Comparison of ENCODE assay signal across 9 mouse cellular contexts in genomic region chr6:126938047-126938446, GRCm38 (mm10). TPM values are rescaled to one million over a fixed set of nuclear protein-coding genes. Genes with fewer than 3 reads are reported as not detected.
DNase-seq lines count a peak whose midpoint lies in the region; ATAC-seq and TF ChIP-seq lines count a peak whose summit lies in the region.
"Had no signal": no experiment of that assay in that cellular context is flagged by ENCODE, and none has a peak within 500 bp of the region (broad histone marks: within the 10 kb centered on the region; RNA-seq: fewer than 3 reads in every experiment).

No protein-coding gene starts in this region.

- H3K36me3 ChIP-seq in liver, embryonic 11.5 days (ENCODE audit: control insufficient read depth, insufficient read depth, low read length) = peaks cover 11% of the 10 kb centered on the region; the same call in 1 of the 2 replicates
- peaks cover 6% of the 10 kb centered on the region; the same call in 1 of the 2 replicates for H3K36me3 ChIP-seq in hindbrain, embryonic 16.5 days (ENCODE audit: control insufficient read depth, insufficient read depth, low read length)
- H3K36me3 ChIP-seq in neural tube, embryonic 12.5 days = peaks cover 18% of the 10 kb centered on the region

- peak overlapping the region; percentile 81 for H3K4me3 ChIP-seq in liver, embryonic 11.5 days (ENCODE audit: low read depth, low read length)
- H3K4me3 ChIP-seq in cortical plate, adult 2 months (ENCODE audit: insufficient read depth, low read length) = no peak overlapping the region
- H3K4me3 ChIP-seq in hindbrain, embryonic 16.5 days (ENCODE audit: low read length) = no peak overlapping the region; the same call in 1 of the 2 replicates
- H3K4me3 ChIP-seq in neural tube, embryonic 12.5 days = no peak overlapping the region

- no peak for DNase-seq in liver, embryonic 11.5 days (ENCODE audit: low spot score)
- no peak for DNase-seq in liver
- no peak for DNase-seq in right cerebral cortex, adult 18-20 months
- DNase-seq in right cerebral cortex, adult 2 months (ENCODE audit: low spot score in 2 of 2) = no peak
- no peak for DNase-seq in kidney, adult 8-10 months
- DNase-seq: cerebellum, adult 2 months had no signal

- H3K4me2 ChIP-seq in liver, embryonic 11.5 days = peak overlapping the region; percentile 73
- peak overlapping the region; percentile 79 for H3K4me2 ChIP-seq in hindbrain, embryonic 16.5 days (ENCODE audit: low read length)
- H3K4me2 ChIP-seq in neural tube, embryonic 12.5 days (replicated peaks) = peak overlapping the region; percentile 98

- ATAC-seq in liver, embryonic 11.5 days (replicated peaks; ENCODE audit: low FRiP score) = no peak
- ATAC-seq in hindbrain, embryonic 16.5 days = no peak
- no peak for ATAC-seq in neural tube, embryonic 12.5 days (ENCODE audit: low FRiP score, low read depth)

- no peak overlapping the region for H3K27ac ChIP-seq in liver, embryonic 11.5 days (ENCODE audit: low read depth, low read length)
- no peak overlapping the region for H3K27ac ChIP-seq in cortical plate, adult 2 months (ENCODE audit: insufficient read depth, low read length)
- H3K27ac ChIP-seq in hindbrain, embryonic 16.5 days (ENCODE audit: low read depth, low read length) = no peak overlapping the region
- H3K27ac ChIP-seq in neural tube, embryonic 12.5 days = no peak overlapping the region

- TF ChIP-seq POLR2A in cortical plate, adult 2 months (IDR thresholded peaks at IDR 0.05; ENCODE audit: extremely low read depth, insufficient read depth, low read length) = no peak

- H3K9me3 ChIP-seq in liver, embryonic 11.5 days (ENCODE audit: control insufficient read depth, low read length) = no peaks in the 10 kb centered on the region
- no peaks in the 10 kb centered on the region for H3K9me3 ChIP-seq in hindbrain, embryonic 16.5 days (ENCODE audit: control insufficient read depth, low read length)
- no peaks in the 10 kb centered on the region for H3K9me3 ChIP-seq in neural tube, embryonic 12.5 days

- WGBS in liver, embryonic 11.5 days = 76% methylated on average over 2 of the region's 2 CpGs
- 84% methylated on average over 2 of the region's 2 CpGs for WGBS in hindbrain, embryonic 16.5 days
- 89% methylated on average over 2 of the region's 2 CpGs for WGBS in neural tube, embryonic 12.5 days

- TF ChIP-seq CTCF in cortical plate, adult 2 months (IDR thresholded peaks at IDR 0.05; ENCODE audit: extremely low read depth, insufficient read depth, low read length) = peak; percentile 11; the same call in 1 of the 2 replicates

- H3K9ac ChIP-seq in liver, embryonic 11.5 days (ENCODE audit: low read depth, low read length) = peak overlapping the region; percentile 84
- H3K9ac ChIP-seq in hindbrain, embryonic 16.5 days (ENCODE audit: low read depth, low read length) = no peak overlapping the region
- H3K9ac ChIP-seq in neural tube, embryonic 12.5 days = 0 out of 2 replicates have a peak overlapping the region, but pooled peaks have one; percentile 74

- H3K27me3 ChIP-seq in liver, embryonic 11.5 days (replicated peaks; ENCODE audit: control insufficient read depth, insufficient read depth, low read length) = no peaks in the 10 kb centered on the region
- no peaks in the 10 kb centered on the region for H3K27me3 ChIP-seq in hindbrain, embryonic 16.5 days (replicated peaks; ENCODE audit: control insufficient read depth, insufficient read depth, low read length)
- no peaks in the 10 kb centered on the region for H3K27me3 ChIP-seq in neural tube, embryonic 12.5 days (replicated peaks)

- peaks cover 4% of the 10 kb centered on the region for H3K4me1 ChIP-seq in liver, embryonic 11.5 days (replicated peaks; ENCODE audit: control insufficient read depth, insufficient read depth, low read length)
- peaks cover 3% of the 10 kb centered on the region; the same call in 1 of the 2 replicates for H3K4me1 ChIP-seq in cortical plate, adult 2 months (ENCODE audit: control insufficient read depth, insufficient read depth, low read length)
- H3K4me1 ChIP-seq in hindbrain, embryonic 16.5 days (ENCODE audit: control insufficient read depth, insufficient read depth, low read depth, low read length) = peaks cover 15% of the 10 kb centered on the region
- peaks cover 18% of the 10 kb centered on the region for H3K4me1 ChIP-seq in neural tube, embryonic 12.5 days

RNA-seq across cellular contexts. Expression of gene Rad51ap1, which starts 1.3 kb away (rescaled TPM):
- 85.7 and 95.3 TPM in 2 replicates for polyA plus RNA-seq in liver, embryonic 11.5 days (2014; fragmentation: Nextera tagmentation; extraction: Ambion mirVana)
- polyA plus RNA-seq in cortical plate, adult 2 months (2012; rRNA removed) = 4.2 and 4.6 TPM in 2 replicates
- 15.2 and 17.1 TPM in 2 replicates for polyA plus RNA-seq in hindbrain, embryonic 16.5 days (2015; fragmentation: Nextera tagmentation; extraction: Ambion mirVana)
- polyA plus RNA-seq in neural tube, embryonic 12.5 days (2016; fragmentation: Nextera tagmentation; extraction: Ambion mirVana) = 37.9 and 39.0 TPM in 2 replicates

RNA-seq across cellular contexts. Expression of gene D6Wsu163e, which starts 1.7 kb away (rescaled TPM):
- polyA plus RNA-seq in liver, embryonic 11.5 days (2014; fragmentation: Nextera tagmentation; extraction: Ambion mirVana) = 20.9 and 27.1 TPM in 2 replicates
- 28.6 and 30.3 TPM in 2 replicates for polyA plus RNA-seq in cortical plate, adult 2 months (2012; rRNA removed)
- polyA plus RNA-seq in hindbrain, embryonic 16.5 days (2015; fragmentation: Nextera tagmentation; extraction: Ambion mirVana) = 30.2 and 32.2 TPM in 2 replicates
- 22.4 and 24.5 TPM in 2 replicates for polyA plus RNA-seq in neural tube, embryonic 12.5 days (2016; fragmentation: Nextera tagmentation; extraction: Ambion mirVana)

RNA-seq across cellular contexts. Expression of gene Dyrk4, which starts 16.4 kb away (rescaled TPM):
- not detected in 2 replicates for polyA plus RNA-seq in liver, embryonic 11.5 days (2014; fragmentation: Nextera tagmentation; extraction: Ambion mirVana)
- polyA plus RNA-seq in cortical plate, adult 2 months (2012; rRNA removed) = 0.17 and 0.25 TPM in 2 replicates
- polyA plus RNA-seq in hindbrain, embryonic 16.5 days (2015; fragmentation: Nextera tagmentation; extraction: Ambion mirVana) = 0.14 TPM in 1 of 2 replicates, not detected in the other
- not detected in 2 replicates for polyA plus RNA-seq in neural tube, embryonic 12.5 days (2016; fragmentation: Nextera tagmentation; extraction: Ambion mirVana)
